Mouse (Mus musculus): ENCODE results near the gene BC049715. TPM values are rescaled to one million over a fixed set of nuclear protein-coding genes. Genes with fewer than 3 reads are reported as not detected.

Gene BC049715
- polyA plus RNA-seq, 1 experiment from 2014 or later: 1.7 TPM

- 69% methylated on average over 4 of the region's 4 CpGs for WGBS
- ATAC-seq (ENCODE audit: low read depth): no peak
Observed at GRCm38 (mm10) chr6:136852348-136852747, 24.9 kb downstream of the BC049715 start.

GRCm38 (mm10) chr6:136852762-136853161, 25.3 kb downstream of the BC049715 start:
- WGBS: 35% methylated on average over 3 of the region's 3 CpGs
- H3K9ac ChIP-seq (ENCODE audit: low read length): no peak overlapping the region
- peaks cover 25% of the 10 kb centered on the region for H3K4me1 ChIP-seq (replicated peaks; ENCODE audit: control insufficient read depth, insufficient read depth, low read length)
- H3K4me2 ChIP-seq (ENCODE audit: low read depth, low read length): no peak overlapping the region
- ATAC-seq (ENCODE audit: low read depth): no peak
- no peaks in the 10 kb centered on the region for H3K36me3 ChIP-seq (ENCODE audit: control insufficient read depth, insufficient read depth, low read length)
- H3K27ac ChIP-seq (ENCODE audit: low read length): peak overlapping the region; percentile 28; the same call in 1 of the 2 replicates
- H3K27me3 ChIP-seq (ENCODE audit: control insufficient read depth, insufficient read depth, low read depth, low read length): no peaks in the 10 kb centered on the region
- H3K9me3 ChIP-seq (ENCODE audit: control insufficient read depth, low read length): no peaks in the 10 kb centered on the region
- H3K4me3 ChIP-seq (ENCODE audit: low read length): no peak overlapping the region

More at GRCm38 (mm10) chr6:136852348-136852747, 24.9 kb downstream of the BC049715 start:
- no peak overlapping the region for H3K4me2 ChIP-seq (ENCODE audit: low read depth, low read length)
- no peaks in the 10 kb centered on the region for H3K9me3 ChIP-seq (ENCODE audit: control insufficient read depth, low read length)
- H3K4me1 ChIP-seq (replicated peaks; ENCODE audit: control insufficient read depth, insufficient read depth, low read length): peaks cover 21% of the 10 kb centered on the region
- peak overlapping the region; percentile 28; the same call in 1 of the 2 replicates for H3K27ac ChIP-seq (ENCODE audit: low read length)
- no peaks in the 10 kb centered on the region for H3K36me3 ChIP-seq (ENCODE audit: control insufficient read depth, insufficient read depth, low read length)
- no peaks in the 10 kb centered on the region for H3K27me3 ChIP-seq (ENCODE audit: control insufficient read depth, insufficient read depth, low read depth, low read length)
- H3K9ac ChIP-seq (ENCODE audit: low read length): no peak overlapping the region
- H3K4me3 ChIP-seq (ENCODE audit: low read length): no peak overlapping the region

- peaks cover 35% of the 10 kb centered on the region for H3K4me1 ChIP-seq (replicated peaks; ENCODE audit: control insufficient read depth, insufficient read depth, low read length)
- H3K27me3 ChIP-seq (ENCODE audit: control insufficient read depth, insufficient read depth, low read depth, low read length): no peaks in the 10 kb centered on the region
- H3K4me2 ChIP-seq (ENCODE audit: low read depth, low read length): no peak overlapping the region
- ATAC-seq (ENCODE audit: low read depth): no peak
- H3K9me3 ChIP-seq (ENCODE audit: control insufficient read depth, low read length): no peaks in the 10 kb centered on the region
- 79% methylated on average over 11 of the region's 11 CpGs for WGBS
- H3K4me3 ChIP-seq (ENCODE audit: low read length): no peak overlapping the region
- H3K36me3 ChIP-seq (ENCODE audit: control insufficient read depth, insufficient read depth, low read length): no peaks in the 10 kb centered on the region
- no peak overlapping the region for H3K9ac ChIP-seq (ENCODE audit: low read length)
- no peak overlapping the region for H3K27ac ChIP-seq (ENCODE audit: low read length)
Observed at GRCm38 (mm10) chr6:136854361-136854781, 26.9 kb downstream of the BC049715 start.

DNA sequence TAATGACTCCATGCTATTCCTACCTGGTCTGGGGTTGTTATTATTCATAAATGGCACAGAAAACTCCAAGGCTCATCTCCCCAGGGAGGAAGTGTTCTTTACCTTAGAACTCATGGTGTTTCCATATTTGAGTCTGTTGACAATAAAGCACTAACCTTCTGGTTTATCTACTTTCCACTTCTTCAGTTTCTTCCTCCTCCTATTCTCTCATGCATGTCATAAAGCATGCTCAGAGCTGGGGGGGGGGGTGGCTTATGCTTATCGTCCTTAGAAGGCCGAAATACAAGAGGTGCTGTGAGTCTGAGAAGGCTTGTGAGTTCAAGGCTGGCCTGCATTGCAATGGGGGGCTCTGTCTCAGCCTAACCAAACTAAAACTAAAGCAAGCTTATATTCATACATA, 27.8 kb downstream of the BC049715 start:
- Histone ChIP-seq H3K27me3 (ENCODE audit: control insufficient read depth, insufficient read depth, low read depth, low read length) (no peaks in the 10 kb centered on the region), H3K27ac (ENCODE audit: low read length) (no peak overlapping the region; the same call in 1 of the 2 replicates), H3K4me2 (ENCODE audit: low read depth, low read length) (peak overlapping the region; percentile 55; the same call in 1 of the 2 replicates), H3K9ac (ENCODE audit: low read length) (no peak overlapping the region), H3K4me3 (ENCODE audit: low read length) (no peak overlapping the region), H3K4me1 (replicated peaks; ENCODE audit: control insufficient read depth, insufficient read depth, low read length) (peaks cover 38% of the 10 kb centered on the region), H3K36me3 (ENCODE audit: control insufficient read depth, insufficient read depth, low read length) (no peaks in the 10 kb centered on the region), H3K9me3 (ENCODE audit: control insufficient read depth, low read length) (no peaks in the 10 kb centered on the region)
- ATAC-seq (ENCODE audit: low read depth): no peak
- 56% methylated on average over 2 of the region's 2 CpGs for WGBS

DNA sequence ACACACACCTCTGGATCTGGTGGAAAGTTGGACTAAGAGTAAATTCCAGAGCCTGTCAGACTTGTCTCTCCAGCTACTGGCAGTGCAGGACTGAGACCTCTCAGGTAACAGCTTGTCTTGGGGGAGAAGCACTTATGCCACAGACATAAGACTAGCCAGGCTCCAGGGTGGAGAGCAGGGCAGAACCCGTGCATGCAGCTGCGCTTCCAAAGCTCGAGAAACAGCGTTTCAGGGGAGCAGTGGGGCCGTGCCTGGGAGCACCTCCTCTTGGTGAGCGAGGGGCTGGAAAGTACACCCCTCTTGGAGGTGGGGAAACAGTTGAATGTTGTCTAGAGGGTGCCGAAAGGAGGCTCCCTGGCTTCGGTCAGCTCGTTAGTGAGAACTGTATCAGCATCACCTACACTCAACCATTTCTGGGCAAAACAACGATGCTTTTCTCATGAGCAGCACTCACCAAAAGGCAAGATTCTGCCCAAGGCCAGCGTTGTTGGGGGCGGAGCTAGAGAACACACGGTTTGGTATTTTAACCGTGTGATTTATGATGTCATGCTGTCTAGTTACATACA, 28.7 kb downstream of the BC049715 start:
- Histone ChIP-seq H3K4me3 (ENCODE audit: low read length) (peak overlapping the region; percentile 39), H3K36me3 (ENCODE audit: control insufficient read depth, insufficient read depth, low read length) (no peaks in the 10 kb centered on the region), H3K4me1 (replicated peaks; ENCODE audit: control insufficient read depth, insufficient read depth, low read length) (peaks cover 38% of the 10 kb centered on the region), H3K27ac (ENCODE audit: low read length) (peak overlapping the region; percentile 89), H3K9me3 (ENCODE audit: control insufficient read depth, low read length) (no peaks in the 10 kb centered on the region), H3K9ac (ENCODE audit: low read length) (peak overlapping the region; percentile 61), H3K27me3 (ENCODE audit: control insufficient read depth, insufficient read depth, low read depth, low read length) (no peaks in the 10 kb centered on the region), H3K4me2 (ENCODE audit: low read depth, low read length) (peak overlapping the region; percentile 55)
- 22% methylated on average over 14 of the region's 14 CpGs for WGBS
- ATAC-seq (ENCODE audit: low read depth): peak; percentile 61

DNA sequence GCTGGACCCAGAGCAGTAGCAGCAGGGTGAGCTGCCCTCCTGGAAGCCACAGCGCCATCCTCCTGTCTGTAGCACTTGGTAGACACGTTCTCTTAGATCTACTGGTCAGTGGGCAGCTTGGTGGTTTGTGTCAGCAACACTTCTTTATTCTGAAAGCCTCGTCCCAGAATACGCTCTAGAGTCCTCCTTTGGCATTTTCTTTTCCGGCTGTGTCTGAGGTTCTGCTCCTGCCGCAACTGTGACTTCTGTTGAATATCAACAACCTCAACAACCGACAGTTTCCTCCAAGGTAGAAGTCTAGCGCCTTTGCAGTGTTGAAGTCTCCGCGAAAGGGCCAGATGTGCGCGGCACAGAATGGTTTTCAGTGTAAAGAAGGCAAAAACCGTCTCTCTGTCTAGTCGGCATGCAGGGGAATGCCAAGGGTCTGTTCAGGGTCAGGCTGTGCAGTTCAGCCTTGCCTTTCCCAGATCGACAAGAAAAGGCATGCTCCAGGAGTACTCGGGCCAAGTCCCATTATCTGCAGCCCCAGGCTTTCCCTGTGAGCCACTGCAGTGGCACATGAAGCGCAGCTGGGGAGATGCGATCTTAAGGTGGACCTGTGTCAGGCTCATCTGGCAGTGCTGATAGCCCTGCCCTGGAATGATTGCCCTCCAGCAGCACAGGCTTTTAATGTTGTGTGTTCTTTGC, 29.9 kb downstream of the BC049715 start, which contains the start of gene Art4:
Art4 (minus strand) TSS at position 548 of the 687 bp plus-strand sequence.
- peak within 1 kb of the TSS; percentile 98 for H3K27ac ChIP-seq (ENCODE audit: low read length)
- H3K4me1 ChIP-seq (replicated peaks; ENCODE audit: control insufficient read depth, insufficient read depth, low read length): peaks cover 38% of the 10 kb centered on the region
- H3K4me3 ChIP-seq (ENCODE audit: low read length): peak within 1 kb of the TSS; percentile 33
- no peaks in the 10 kb centered on the region for H3K27me3 ChIP-seq (ENCODE audit: control insufficient read depth, insufficient read depth, low read depth, low read length)
- 16% methylated on average over 18 of the region's 18 CpGs for WGBS
- peak; percentile 44 for ATAC-seq (ENCODE audit: low read depth)
- H3K36me3 ChIP-seq (ENCODE audit: control insufficient read depth, insufficient read depth, low read length): no peaks in the 10 kb centered on the region
- peak within 1 kb of the TSS; percentile 55 for H3K4me2 ChIP-seq (ENCODE audit: low read depth, low read length)
- H3K9ac ChIP-seq (ENCODE audit: low read length): peak within 1 kb of the TSS; percentile 59
- no peaks in the 10 kb centered on the region for H3K9me3 ChIP-seq (ENCODE audit: control insufficient read depth, low read length)

DNA sequence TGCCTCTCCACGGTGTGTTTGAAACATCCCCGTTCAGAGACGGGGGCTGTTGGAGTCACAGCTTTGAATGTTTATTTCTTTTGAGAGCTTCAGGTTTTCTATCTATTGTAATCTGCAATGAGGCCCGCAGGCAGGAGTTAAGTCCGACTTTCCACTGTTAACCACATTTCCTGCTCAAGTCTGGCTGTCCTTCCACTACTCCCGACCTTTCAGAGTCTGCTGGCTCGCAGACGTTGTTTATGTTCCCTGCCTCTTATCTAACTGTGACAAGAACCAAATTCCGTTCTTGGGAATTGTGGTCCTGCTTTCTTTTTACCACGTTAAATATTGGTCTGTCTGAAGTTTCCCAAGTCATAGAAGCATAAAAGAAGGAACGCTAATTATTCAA, 30.4 kb downstream of the BC049715 start:
- WGBS: 4% methylated on average over 11 of the region's 11 CpGs
- Histone ChIP-seq H3K4me3 (ENCODE audit: low read length) (peak overlapping the region; percentile 33), H3K36me3 (ENCODE audit: control insufficient read depth, insufficient read depth, low read length) (no peaks in the 10 kb centered on the region), H3K27ac (ENCODE audit: low read length) (peak overlapping the region; percentile 98), H3K9ac (ENCODE audit: low read length) (peak overlapping the region; percentile 59), H3K4me2 (ENCODE audit: low read depth, low read length) (peak overlapping the region; percentile 49), H3K27me3 (ENCODE audit: control insufficient read depth, insufficient read depth, low read depth, low read length) (no peaks in the 10 kb centered on the region), H3K4me1 (replicated peaks; ENCODE audit: control insufficient read depth, insufficient read depth, low read length) (peaks cover 35% of the 10 kb centered on the region), H3K9me3 (ENCODE audit: control insufficient read depth, low read length) (no peaks in the 10 kb centered on the region)
- peak; percentile 75 for ATAC-seq (ENCODE audit: low read depth)

DNA sequence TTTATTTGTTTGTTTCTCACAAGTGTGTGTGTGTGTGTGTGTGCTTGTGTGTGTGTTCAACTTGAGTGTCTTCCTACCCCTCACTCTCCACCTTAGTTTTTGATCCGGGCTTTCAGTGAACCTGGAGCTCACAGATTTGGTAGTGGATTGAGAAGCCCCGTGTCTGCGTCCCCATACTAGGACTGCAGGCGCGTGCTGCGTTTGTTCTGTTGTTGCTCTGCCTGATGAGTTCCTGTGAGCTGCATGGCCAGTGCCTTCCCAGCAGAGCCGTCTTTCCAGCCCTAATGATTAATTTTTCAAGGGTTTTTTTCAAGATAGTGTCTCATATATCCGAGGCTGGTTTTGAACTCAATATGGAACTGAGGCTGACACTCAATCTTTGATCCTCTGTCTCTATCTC, 31.0 kb downstream of the BC049715 start:
- no peaks in the 10 kb centered on the region for H3K9me3 ChIP-seq (ENCODE audit: control insufficient read depth, low read length)
- no peak overlapping the region for H3K4me2 ChIP-seq (ENCODE audit: low read depth, low read length)
- peak overlapping the region; percentile 98 for H3K27ac ChIP-seq (ENCODE audit: low read length)
- peaks cover 35% of the 10 kb centered on the region for H3K4me1 ChIP-seq (replicated peaks; ENCODE audit: control insufficient read depth, insufficient read depth, low read length)
- H3K36me3 ChIP-seq (ENCODE audit: control insufficient read depth, insufficient read depth, low read length): no peaks in the 10 kb centered on the region
- H3K4me3 ChIP-seq (ENCODE audit: low read length): no peak overlapping the region
- ATAC-seq (ENCODE audit: low read depth): peak; percentile 30; the same call in 1 of the 2 replicates
- 22% methylated on average over 8 of the region's 8 CpGs for WGBS
- peak overlapping the region; percentile 8; the same call in 1 of the 2 replicates for H3K9ac ChIP-seq (ENCODE audit: low read length)
- H3K27me3 ChIP-seq (ENCODE audit: control insufficient read depth, insufficient read depth, low read depth, low read length): no peaks in the 10 kb centered on the region

- H3K9ac ChIP-seq (ENCODE audit: low read length): peak overlapping the region; percentile 32; the same call in 1 of the 2 replicates
- H3K27me3 ChIP-seq (ENCODE audit: control insufficient read depth, insufficient read depth, low read depth, low read length): no peaks in the 10 kb centered on the region
- WGBS: 26% methylated on average over 9 of the region's 9 CpGs
Observed at GRCm38 (mm10) chr6:136861020-136861419, 33.6 kb downstream of the BC049715 start.

More at GRCm38 (mm10) chr6:136861020-136861419, 33.6 kb downstream of the BC049715 start:
- peak; percentile 8; the same call in 1 of the 2 replicates for ATAC-seq (ENCODE audit: low read depth)
- Histone ChIP-seq H3K36me3 (ENCODE audit: control insufficient read depth, insufficient read depth, low read length) (no peaks in the 10 kb centered on the region), H3K9me3 (ENCODE audit: control insufficient read depth, low read length) (no peaks in the 10 kb centered on the region), H3K4me1 (replicated peaks; ENCODE audit: control insufficient read depth, insufficient read depth, low read length) (peaks cover 28% of the 10 kb centered on the region), H3K27ac (ENCODE audit: low read length) (peak overlapping the region; percentile 26; the same call in 1 of the 2 replicates), H3K4me3 (ENCODE audit: low read length) (no peak overlapping the region), H3K4me2 (ENCODE audit: low read depth, low read length) (peak overlapping the region; percentile 32)
